Mouse (Mus musculus): ENCODE results near the gene Gfm1. TPM values are rescaled to one million over a fixed set of nuclear protein-coding genes. Genes with fewer than 3 reads are reported as not detected.

Gfm1 gene
- polyA plus RNA-seq (2015; fragmentation: Nextera tagmentation; extraction: Ambion mirVana): 53.2 and 56.2 TPM in 2 replicates

GRCm38 (mm10) chr3:67429999-67430380, at the start of gene Gfm1:
Gfm1 (plus strand) TSS chr3:67430096.
- Histone ChIP-seq H3K9me3 (replicated peaks) (peaks cover 11% of the 10 kb centered on the region; the same call in 1 of the 2 replicates), H3K27me3 (no peaks in the 10 kb centered on the region), H3K4me2 (peak within 1 kb of the TSS; percentile 71), H3K27ac (no peak within 1 kb of the TSS), H3K4me1 (peaks cover 7% of the 10 kb centered on the region), H3K36me3 (peaks cover 29% of the 10 kb centered on the region), H3K9ac (peak within 1 kb of the TSS; percentile 86), H3K4me3 (replicated peaks) (peak within 1 kb of the TSS; percentile 99)
- WGBS: under 1% methylated on average over 24 of the region's 24 CpGs
- ATAC-seq (replicated peaks; ENCODE audit: low FRiP score): peak; percentile 96

- no peak; the same call in 1 of the 2 replicates for ATAC-seq (replicated peaks; ENCODE audit: low FRiP score)
- H3K4me2 ChIP-seq: peak overlapping the region; percentile 71
- H3K36me3 ChIP-seq: peaks cover 25% of the 10 kb centered on the region
- peak overlapping the region; percentile 99 for H3K4me3 ChIP-seq (replicated peaks)
- no peaks in the 10 kb centered on the region for H3K27me3 ChIP-seq
- H3K4me1 ChIP-seq: peaks cover 7% of the 10 kb centered on the region
- no peak overlapping the region for H3K9ac ChIP-seq
- H3K9me3 ChIP-seq (replicated peaks): peaks cover 11% of the 10 kb centered on the region; the same call in 1 of the 2 replicates
- WGBS: 35% methylated on average over 8 of the region's 8 CpGs
- H3K27ac ChIP-seq: no peak overlapping the region
These were observed 428 bp upstream of the Gfm1 start for GRCm38 (mm10) chr3:67429338-67429998.

- 93% methylated on average over 6 of the region's 6 CpGs for WGBS
- Histone ChIP-seq H3K27me3 (no peaks in the 10 kb centered on the region), H3K4me2 (no peak overlapping the region), H3K9ac (no peak overlapping the region), H3K4me3 (replicated peaks) (no peak overlapping the region), H3K27ac (no peak overlapping the region), H3K36me3 (peaks cover 67% of the 10 kb centered on the region), H3K9me3 (replicated peaks) (no peaks in the 10 kb centered on the region), H3K4me1 (peaks cover 7% of the 10 kb centered on the region)
- ATAC-seq (replicated peaks; ENCODE audit: low FRiP score): no peak
These were observed 4.1 kb downstream of the Gfm1 start for GRCm38 (mm10) chr3:67434011-67434410.

GRCm38 (mm10) chr3:67447143-67447542, 17.2 kb downstream of the Gfm1 start:
- no peak overlapping the region for H3K4me2 ChIP-seq
- no peaks in the 10 kb centered on the region for H3K4me1 ChIP-seq
- H3K27ac ChIP-seq: no peak overlapping the region
- peaks cover 90% of the 10 kb centered on the region for H3K36me3 ChIP-seq
- H3K9me3 ChIP-seq (replicated peaks): no peaks in the 10 kb centered on the region
- H3K27me3 ChIP-seq: no peaks in the 10 kb centered on the region
- no peak for ATAC-seq (replicated peaks; ENCODE audit: low FRiP score)
- WGBS: 93% methylated on average over 2 of the region's 2 CpGs
- H3K9ac ChIP-seq: no peak overlapping the region
- no peak overlapping the region for H3K4me3 ChIP-seq (replicated peaks)

- no peaks in the 10 kb centered on the region for H3K9me3 ChIP-seq (replicated peaks)
- no peak overlapping the region for H3K9ac ChIP-seq
- 90% methylated on average over 21 of the region's 21 CpGs for WGBS
- no peaks in the 10 kb centered on the region for H3K4me1 ChIP-seq
- H3K27ac ChIP-seq: no peak overlapping the region
- no peak overlapping the region for H3K4me3 ChIP-seq (replicated peaks)
- H3K4me2 ChIP-seq: no peak overlapping the region
- no peaks in the 10 kb centered on the region for H3K27me3 ChIP-seq
- ATAC-seq (replicated peaks; ENCODE audit: low FRiP score): no peak
- peaks cover 89% of the 10 kb centered on the region for H3K36me3 ChIP-seq
These were observed 19.8 kb downstream of the Gfm1 start for GRCm38 (mm10) chr3:67449660-67450059.

GRCm38 (mm10) chr3:67450601-67451210, 20.8 kb downstream of the Gfm1 start:
- no peak for ATAC-seq (replicated peaks; ENCODE audit: low FRiP score)
- no peak overlapping the region for H3K9ac ChIP-seq
- H3K27me3 ChIP-seq: no peaks in the 10 kb centered on the region
- H3K4me1 ChIP-seq: no peaks in the 10 kb centered on the region
- no peaks in the 10 kb centered on the region for H3K9me3 ChIP-seq (replicated peaks)
- WGBS: 84% methylated on average over 5 of the region's 5 CpGs
- no peak overlapping the region; the same call in 1 of the 2 replicates for H3K27ac ChIP-seq
- no peak overlapping the region for H3K4me2 ChIP-seq
- H3K36me3 ChIP-seq: peaks cover 89% of the 10 kb centered on the region
- H3K4me3 ChIP-seq (replicated peaks): no peak overlapping the region

GRCm38 (mm10) chr3:67459881-67460280, 30.0 kb downstream of the Gfm1 start:
- Histone ChIP-seq H3K4me2 (no peak overlapping the region), H3K4me3 (replicated peaks) (no peak overlapping the region), H3K9ac (no peak overlapping the region), H3K27ac (no peak overlapping the region), H3K27me3 (no peaks in the 10 kb centered on the region), H3K36me3 (peaks cover 60% of the 10 kb centered on the region), H3K4me1 (peaks cover 14% of the 10 kb centered on the region), H3K9me3 (replicated peaks) (no peaks in the 10 kb centered on the region)
- 89% methylated on average over 3 of the region's 3 CpGs for WGBS
- no peak for ATAC-seq (replicated peaks; ENCODE audit: low FRiP score)

GRCm38 (mm10) chr3:67462015-67462414, 32.1 kb downstream of the Gfm1 start:
- WGBS: 86% methylated on average over 7 of the region's 7 CpGs
- no peaks in the 10 kb centered on the region for H3K9me3 ChIP-seq (replicated peaks)
- no peak for ATAC-seq (replicated peaks; ENCODE audit: low FRiP score)
- peaks cover 45% of the 10 kb centered on the region for H3K36me3 ChIP-seq
- H3K4me2 ChIP-seq: peak overlapping the region; percentile 18; the same call in 1 of the 2 replicates
- peaks cover 14% of the 10 kb centered on the region for H3K4me1 ChIP-seq
- H3K27ac ChIP-seq: no peak overlapping the region
- H3K27me3 ChIP-seq: no peaks in the 10 kb centered on the region
- H3K4me3 ChIP-seq (replicated peaks): no peak overlapping the region
- H3K9ac ChIP-seq: no peak overlapping the region

- 38% methylated on average over 10 of the region's 10 CpGs for WGBS
These were observed 32.7 kb downstream of the Gfm1 start for GRCm38 (mm10) chr3:67462578-67462977.

GRCm38 (mm10) chr3:67463001-67463400, 33.1 kb downstream of the Gfm1 start:
- Histone ChIP-seq H3K9ac (peak overlapping the region; percentile 70), H3K4me1 (peaks cover 14% of the 10 kb centered on the region), H3K27me3 (no peaks in the 10 kb centered on the region), H3K36me3 (peaks cover 41% of the 10 kb centered on the region), H3K27ac (peak overlapping the region; percentile 89), H3K4me2 (peak overlapping the region; percentile 86), H3K4me3 (replicated peaks) (peak overlapping the region; percentile 70), H3K9me3 (replicated peaks) (no peaks in the 10 kb centered on the region)
- ATAC-seq (replicated peaks; ENCODE audit: low FRiP score): 0 out of 2 replicates have a peak, but pooled peaks have one; percentile 44
- WGBS: 1% methylated on average over 12 of the region's 12 CpGs

More at GRCm38 (mm10) chr3:67462578-67462977, 32.7 kb downstream of the Gfm1 start:
- no peak for ATAC-seq (replicated peaks; ENCODE audit: low FRiP score)
- Histone ChIP-seq H3K4me2 (peak overlapping the region; percentile 86), H3K4me3 (replicated peaks) (peak overlapping the region; percentile 70), H3K9ac (peak overlapping the region; percentile 70; the same call in 1 of the 2 replicates), H3K36me3 (peaks cover 40% of the 10 kb centered on the region), H3K4me1 (peaks cover 14% of the 10 kb centered on the region), H3K27ac (no peak overlapping the region), H3K9me3 (replicated peaks) (no peaks in the 10 kb centered on the region), H3K27me3 (no peaks in the 10 kb centered on the region)

GRCm38 (mm10) chr3:67463450-67464372, 33.8 kb downstream of the Gfm1 start, which contains the start of gene Lxn:
Lxn (minus strand) TSS chr3:67463926.
- H3K27me3 ChIP-seq: no peaks in the 10 kb centered on the region
- H3K9me3 ChIP-seq (replicated peaks): no peaks in the 10 kb centered on the region
- peak within 1 kb of the TSS; percentile 70 for H3K4me3 ChIP-seq (replicated peaks)
- H3K9ac ChIP-seq: peak within 1 kb of the TSS; percentile 70
- H3K4me1 ChIP-seq: peaks cover 14% of the 10 kb centered on the region
- H3K4me2 ChIP-seq: peak within 1 kb of the TSS; percentile 86
- H3K27ac ChIP-seq: peak within 1 kb of the TSS; percentile 89
- under 1% methylated on average over 43 of the region's 43 CpGs for WGBS
- peak; percentile 96 for ATAC-seq (replicated peaks; ENCODE audit: low FRiP score)
- peaks cover 42% of the 10 kb centered on the region for H3K36me3 ChIP-seq
